Mouse (Mus musculus): ENCODE measurements around the gene Vmn1r59.

DNA sequence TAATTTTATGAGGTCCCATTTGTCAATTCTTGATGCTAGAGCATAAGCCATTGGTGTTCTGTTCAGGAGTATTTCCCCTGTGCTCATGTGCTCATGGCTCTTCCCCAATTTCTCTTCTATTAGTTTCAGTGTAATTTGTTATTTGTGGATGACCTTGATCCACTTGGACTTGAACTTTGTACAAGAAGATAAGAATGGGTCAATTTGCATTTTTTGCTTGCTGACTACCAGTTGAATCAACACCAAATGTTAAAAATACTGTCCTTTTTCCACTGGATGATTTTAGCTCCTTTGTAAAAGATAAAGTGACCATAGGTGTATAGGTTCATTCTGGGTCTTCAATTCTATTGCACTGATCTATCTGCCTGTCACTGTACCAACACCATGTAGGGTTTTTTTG lies 7.9 kb downstream of the Vmn1r59 start:
- TF ChIP-seq NANOG (IDR thresholded peaks at IDR 0.05; ENCODE audit: borderline replicate concordance, low read length) (no peak), CTCF (conservative IDR thresholded peaks at IDR 0.05; ENCODE audit: low read length) (no peak), POU5F1 (IDR thresholded peaks at IDR 0.05; ENCODE audit: borderline replicate concordance, low read length) (no peak)

Data from E14TG2a.4 (cell line).